Mouse (Mus musculus): ENCODE data around the gene Mfap1b.

- TF ChIP-seq NRF1 (IDR thresholded peaks at IDR 0.05; ENCODE audit: low read depth, low read length) (no peak), JUND (conservative IDR thresholded peaks at IDR 0.05; ENCODE audit: low read depth, low read length) (no peak), CHD2 (IDR thresholded peaks at IDR 0.05; ENCODE audit: low read length) (no peak), CTCF (conservative IDR thresholded peaks at IDR 0.05 in 1 of 2, IDR thresholded peaks at IDR 0.05 in 1 of 2; ENCODE audit: low read depth in 2 of 2, low read length in 2 of 2) (no peak), POLR2A (IDR thresholded peaks at IDR 0.05; ENCODE audit: low read depth, low read length) (no peak), ELF1 (IDR thresholded peaks at IDR 0.05; ENCODE audit: low read depth, low read length) (no peak)
These were observed 20.9 kb downstream of the Mfap1b start, which contains the start of gene Hypk for GRCm38 (mm10) chr2:121452990-121453389.
